Mouse (Mus musculus) adrenal gland, postnatal 36 days (tissue): ENCODE measurements around the gene Sox2. TPM values are rescaled to one million over a fixed set of nuclear protein-coding genes. Genes with fewer than 3 reads are reported as not detected.

Experiments used
- microRNA-seq: library from miRNA; unstranded; fragments of <30 nt; microRNA quantifications from one replicate; pipeline ENCODE4 v1.2.0, GENCODE M21; 2021
- total RNA-seq, 2 experiments: library from RNA; stranded (reverse); gene quantifications; 2 replicates each; pipeline ENCODE4 v1.2.3; 2021

Sox2 gene
- total RNA-seq, 2 experiments from 2014 or later, result 0.26 to 0.53 TPM

Small RNA genes lying within 50 kb of the gene (microRNA-seq; reads per million reads assigned to microRNA genes)
- not detected for gene Mir1897
